Mouse (Mus musculus) neural tube, embryonic 14.5 days (tissue): ENCODE results near the gene AC161166.1. TPM values are rescaled to one million over a fixed set of nuclear protein-coding genes. Genes with fewer than 3 reads are reported as not detected.
A peak's percentile ranks its signal among the peaks of the same experiment; 100 is the strongest.

ENCODE experiments used
- ATAC-seq: fragments of 200-750 bp; cut with Nextera tagmentation; 2 replicates; pipeline ENCODE4 v1.8.0; 2017; ENCODE audit warnings: low read depth, mild to moderate bottlenecking, moderate TSS enrichment, moderate library complexity
- H3K27ac ChIP-seq: fragments of 300-500 bp; sonication (generic); 2 replicates; pipeline ENCODE4 v1.5.1; 2014; ENCODE audit warnings: low read depth, mild to moderate bottlenecking, control low read depth, low read length, moderate library complexity, mixed read lengths
- H3K27me3 ChIP-seq: fragments of 300-500 bp; sonication (generic); 2 replicates; pipeline ENCODE4 v1.6.1; 2014; ENCODE audit warnings: low read length; ENCODE audit not compliant: control insufficient read depth, insufficient read depth
- H3K36me3 ChIP-seq: fragments of 300-500 bp; sonication (generic); 2 replicates; pipeline ENCODE4 v1.6.1; 2014; ENCODE audit warnings: low read length, mixed read lengths; ENCODE audit not compliant: control insufficient read depth, insufficient read depth
- H3K4me1 ChIP-seq: fragments of 300-500 bp; sonication (generic); 2 replicates; pipeline ENCODE4 v1.6.1; 2014; ENCODE audit warnings: low read length; ENCODE audit not compliant: control insufficient read depth, insufficient read depth
- H3K4me2 ChIP-seq: fragments of 300-500 bp; sonication (generic); 2 replicates; pipeline ENCODE4 v1.6.1; 2014; ENCODE audit warnings: mild to moderate bottlenecking, low read depth, low read length, control low read depth
- H3K4me3 ChIP-seq: fragments of 300-500 bp; sonication (generic); 2 replicates; pipeline ENCODE4 v1.5.1; 2014; ENCODE audit warnings: low read depth, low read length, control low read depth, mixed read lengths
- H3K9ac ChIP-seq: fragments of 300-500 bp; sonication (generic); replicated peaks from 2 replicates; pipeline ENCODE4 v1.6.1; 2014; ENCODE audit warnings: low read depth, mild to moderate bottlenecking, control low read depth, low read length, mixed read lengths
- H3K9me3 ChIP-seq: fragments of 300-500 bp; sonication (generic); 2 replicates; pipeline ENCODE4 v1.6.1; 2016; ENCODE audit warnings: low read length; ENCODE audit not compliant: control insufficient read depth
- WGBS: fragments of 180-500 bp; shearing (Covaris S2); extraction: QIAGEN DNeasy Blood & Tissue Kit; methylation state at CpG from one replicate; pipeline ENCODE4 v1.1.7; 2014; 5-methylcytosine and 5-hydroxymethylcytosine counted together
- polyA plus RNA-seq: library from polyadenylated mRNA; unstranded; fragments of >200 nt; fragmentation: Nextera tagmentation; extraction: Ambion mirVana; gene quantifications from 2 replicates; pipeline ENCODE4 v1.2.1, GENCODE M21; 2014

AC161166.1 gene
- polyA plus RNA-seq, 1 experiment from 2014 or later = 2.2 TPM

DNA sequence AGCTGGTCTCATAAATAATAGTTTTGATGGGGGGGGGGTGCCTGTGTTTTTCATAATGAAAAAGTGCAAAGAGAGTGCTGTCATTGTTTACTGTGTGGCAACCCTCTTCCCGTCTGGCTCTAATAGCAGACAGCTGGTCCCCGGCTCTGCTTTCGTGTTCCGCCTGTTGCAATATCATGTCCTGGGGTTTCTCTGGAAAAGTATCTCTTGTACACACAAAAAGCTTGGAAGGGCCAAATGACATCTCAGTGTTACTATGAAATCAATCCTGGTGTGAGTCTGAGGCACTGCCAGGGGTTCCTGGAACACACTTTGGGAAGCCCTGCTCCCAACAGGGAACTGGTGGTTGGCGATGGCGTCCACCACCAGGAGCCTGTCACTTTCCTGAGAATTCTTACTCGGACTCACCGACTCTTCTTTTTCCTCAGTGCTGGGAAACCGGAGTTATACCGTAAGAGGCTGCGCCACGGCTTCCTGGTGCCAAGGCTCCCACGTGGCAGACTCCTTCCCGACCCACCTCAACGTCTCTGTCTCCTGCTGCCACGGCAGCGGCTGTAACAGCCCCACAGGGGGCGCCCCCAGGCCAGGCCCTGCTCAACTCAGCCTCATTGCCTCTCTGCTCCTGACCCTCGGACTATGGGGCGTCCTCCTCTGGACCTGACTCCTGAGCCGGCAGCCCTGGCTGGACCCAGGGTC is 37.3 kb downstream of the AC161166.1 start:
- Histone ChIP-seq H3K36me3 (no peaks in the 10 kb centered on the region), H3K4me3 (no peak overlapping the region), H3K9ac (no peak overlapping the region), H3K27me3 (no peaks in the 10 kb centered on the region), H3K4me1 (0 out of 2 replicates have a peak, but pooled peaks cover 1% of the 10 kb centered on the region), H3K4me2 (no peak overlapping the region), H3K9me3 (no peaks in the 10 kb centered on the region), H3K27ac (no peak overlapping the region)
- ATAC-seq = no peak
- 35% methylated on average over 21 of the region's 21 CpGs for WGBS

DNA sequence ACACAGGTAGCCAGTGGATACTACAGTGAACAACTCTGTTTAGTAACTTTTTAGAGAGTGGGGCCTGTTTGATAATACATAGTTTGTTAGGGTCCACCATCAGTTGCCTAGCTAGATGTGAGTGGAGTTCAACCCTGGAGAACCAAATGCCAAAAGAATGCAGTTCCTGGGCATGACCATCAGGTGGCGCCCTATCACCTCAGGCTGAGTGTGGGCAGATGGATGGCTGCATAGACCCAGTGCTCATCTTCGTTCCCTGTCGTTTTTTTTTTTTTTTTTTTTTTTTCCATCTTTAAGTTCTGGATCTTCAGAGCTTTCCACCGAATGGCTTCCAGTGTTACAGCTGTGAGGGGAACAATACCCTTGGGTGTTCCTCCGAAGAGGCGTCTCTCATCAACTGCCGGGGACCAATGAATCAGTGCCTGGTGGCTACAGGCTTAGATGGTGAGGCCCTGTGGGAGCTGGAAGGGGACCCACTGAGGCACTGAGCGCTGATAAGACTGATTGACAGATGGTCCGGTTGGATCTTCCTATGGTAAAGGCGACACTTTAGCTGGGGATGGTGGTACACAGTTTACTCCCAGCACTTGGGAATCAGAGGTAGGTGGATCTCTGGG is 38.2 kb downstream of the AC161166.1 start:
- ATAC-seq = peak; percentile 42; the same call in 1 of the 2 replicates
- no peaks in the 10 kb centered on the region for H3K27me3 ChIP-seq
- no peaks in the 10 kb centered on the region for H3K9me3 ChIP-seq
- H3K27ac ChIP-seq = no peak overlapping the region
- no peak overlapping the region for H3K4me2 ChIP-seq
- no peaks in the 10 kb centered on the region for H3K4me1 ChIP-seq
- no peak overlapping the region for H3K4me3 ChIP-seq
- no peaks in the 10 kb centered on the region for H3K36me3 ChIP-seq
- no peak overlapping the region for H3K9ac ChIP-seq
- WGBS = 34% methylated on average over 10 of the region's 10 CpGs

DNA sequence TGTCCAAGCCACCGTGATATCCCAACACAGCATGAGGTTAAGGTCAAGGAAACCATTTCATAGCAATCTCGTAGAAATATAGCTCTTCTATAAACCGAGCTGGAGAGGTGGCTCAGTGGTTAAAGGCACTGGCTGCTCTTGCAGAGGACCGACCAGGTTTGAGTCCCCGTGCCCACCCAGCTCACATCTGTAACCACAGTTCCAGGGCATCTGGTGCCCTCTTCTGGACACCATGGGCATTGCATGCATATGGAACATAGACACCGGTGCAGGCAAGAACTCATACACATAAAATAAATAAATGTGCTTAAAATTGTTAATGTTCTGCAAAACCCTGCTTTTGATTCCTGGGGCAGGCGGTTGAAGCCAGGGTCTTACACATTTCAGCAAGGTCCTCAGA is 39.3 kb downstream of the AC161166.1 start:
- 80% methylated on average over 7 of the region's 7 CpGs for WGBS
- Histone ChIP-seq H3K4me3 (no peak overlapping the region), H3K9me3 (no peaks in the 10 kb centered on the region), H3K9ac (no peak overlapping the region), H3K4me1 (no peaks in the 10 kb centered on the region), H3K36me3 (no peaks in the 10 kb centered on the region), H3K27ac (no peak overlapping the region), H3K27me3 (no peaks in the 10 kb centered on the region), H3K4me2 (no peak overlapping the region)
- ATAC-seq = no peak

DNA sequence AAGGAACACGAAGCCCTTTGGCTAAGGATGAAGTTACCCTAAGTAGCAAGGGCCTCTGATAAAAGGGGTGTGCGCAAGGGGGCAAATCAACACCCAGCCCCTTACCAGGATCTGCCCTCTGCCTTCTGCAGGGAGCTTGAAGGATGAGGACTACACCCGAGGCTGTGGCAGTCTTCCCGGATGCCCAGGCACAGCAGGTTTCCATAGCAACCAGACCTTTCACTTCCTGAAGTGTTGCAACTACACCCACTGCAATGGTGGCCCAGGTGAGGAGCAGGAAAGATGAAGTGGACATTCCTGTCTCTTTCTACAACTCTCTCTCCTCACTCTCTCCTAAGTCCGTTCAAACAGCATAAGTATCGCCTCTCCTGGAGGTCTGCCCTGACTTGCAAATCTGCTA is 39.8 kb downstream of the AC161166.1 start:
- no peak overlapping the region for H3K4me2 ChIP-seq
- H3K27ac ChIP-seq = no peak overlapping the region
- 75% methylated on average over 6 of the region's 6 CpGs for WGBS
- H3K9ac ChIP-seq = no peak overlapping the region
- H3K4me3 ChIP-seq = no peak overlapping the region
- ATAC-seq = no peak
- H3K9me3 ChIP-seq = no peaks in the 10 kb centered on the region
- H3K36me3 ChIP-seq = no peaks in the 10 kb centered on the region
- H3K4me1 ChIP-seq = no peaks in the 10 kb centered on the region
- no peaks in the 10 kb centered on the region for H3K27me3 ChIP-seq

DNA sequence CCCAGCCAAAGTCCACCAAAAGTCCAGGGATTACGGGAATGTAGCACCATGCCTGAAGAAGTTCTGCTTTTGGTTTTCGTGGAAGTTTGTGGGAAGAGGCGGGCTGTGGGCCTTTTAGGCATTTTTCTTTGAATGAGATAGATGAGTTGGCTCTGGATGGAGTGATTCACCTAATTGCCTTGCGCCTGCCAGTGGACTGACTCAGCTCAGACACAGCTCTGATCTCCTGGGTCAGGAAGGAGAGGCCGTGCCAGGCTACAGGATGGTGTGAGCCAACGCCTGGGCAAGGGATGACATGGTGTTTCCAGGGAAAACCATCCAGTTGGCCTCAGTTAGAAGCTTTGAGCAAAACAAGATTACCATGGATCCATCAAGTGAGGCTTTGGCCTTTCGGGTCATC is 41.9 kb downstream of the AC161166.1 start:
- Histone ChIP-seq H3K4me1 (no peaks in the 10 kb centered on the region), H3K36me3 (no peaks in the 10 kb centered on the region), H3K4me2 (no peak overlapping the region), H3K9ac (no peak overlapping the region), H3K9me3 (no peaks in the 10 kb centered on the region), H3K4me3 (no peak overlapping the region), H3K27me3 (no peaks in the 10 kb centered on the region), H3K27ac (no peak overlapping the region)
- no peak for ATAC-seq
- 97% methylated on average over 7 of the region's 7 CpGs for WGBS

DNA sequence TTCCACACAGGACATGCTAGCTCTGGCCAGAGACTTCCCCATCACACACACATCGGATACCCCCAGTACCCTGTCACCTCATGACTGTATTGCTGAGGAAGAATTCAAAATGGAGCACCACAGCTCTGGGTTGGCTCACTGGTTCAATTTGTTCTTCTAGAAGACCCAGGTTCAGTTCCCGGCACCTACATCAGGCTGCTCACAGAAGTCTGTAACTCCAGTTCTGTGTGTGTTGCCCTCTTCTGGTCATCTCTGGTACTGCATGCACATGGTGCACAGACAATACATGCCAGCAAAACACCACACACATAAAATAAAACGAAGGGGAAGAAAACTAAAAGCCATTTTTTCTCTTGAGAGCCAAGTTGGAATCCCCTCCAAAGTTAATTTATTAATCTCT is 43.1 kb downstream of the AC161166.1 start:
- Histone ChIP-seq H3K27ac (no peak overlapping the region), H3K36me3 (no peaks in the 10 kb centered on the region), H3K4me2 (no peak overlapping the region), H3K27me3 (no peaks in the 10 kb centered on the region), H3K9me3 (no peaks in the 10 kb centered on the region), H3K9ac (no peak overlapping the region), H3K4me1 (no peaks in the 10 kb centered on the region), H3K4me3 (no peak overlapping the region)
- 93% methylated on average over 3 of the region's 3 CpGs for WGBS
- no peak for ATAC-seq

DNA sequence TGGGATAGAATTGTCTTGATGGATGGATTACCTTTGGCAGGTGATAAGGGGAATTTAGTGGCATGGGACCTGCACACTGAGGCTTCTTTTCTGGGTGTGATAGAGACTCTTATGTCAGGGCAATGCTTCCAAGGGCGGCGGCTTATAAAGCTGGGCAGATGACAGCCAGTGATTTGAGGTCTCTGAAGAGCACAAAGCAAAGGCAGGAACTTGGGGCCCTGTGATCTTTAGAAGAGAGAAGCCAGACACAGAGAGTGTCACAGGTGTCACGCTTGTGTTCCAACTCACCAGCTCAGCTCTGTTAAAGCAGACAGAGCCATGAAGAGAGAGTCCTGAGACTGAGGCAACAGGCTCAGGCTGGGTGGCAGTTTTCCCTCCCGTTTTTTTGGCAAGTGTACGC is 44.4 kb downstream of the AC161166.1 start:
- H3K4me2 ChIP-seq = no peak overlapping the region
- no peaks in the 10 kb centered on the region for H3K9me3 ChIP-seq
- H3K4me1 ChIP-seq = no peaks in the 10 kb centered on the region
- no peak overlapping the region for H3K4me3 ChIP-seq
- H3K9ac ChIP-seq = no peak overlapping the region
- no peak overlapping the region for H3K27ac ChIP-seq
- WGBS = 80% methylated on average over 5 of the region's 5 CpGs
- H3K36me3 ChIP-seq = no peaks in the 10 kb centered on the region
- no peak for ATAC-seq
- H3K27me3 ChIP-seq = no peaks in the 10 kb centered on the region

DNA sequence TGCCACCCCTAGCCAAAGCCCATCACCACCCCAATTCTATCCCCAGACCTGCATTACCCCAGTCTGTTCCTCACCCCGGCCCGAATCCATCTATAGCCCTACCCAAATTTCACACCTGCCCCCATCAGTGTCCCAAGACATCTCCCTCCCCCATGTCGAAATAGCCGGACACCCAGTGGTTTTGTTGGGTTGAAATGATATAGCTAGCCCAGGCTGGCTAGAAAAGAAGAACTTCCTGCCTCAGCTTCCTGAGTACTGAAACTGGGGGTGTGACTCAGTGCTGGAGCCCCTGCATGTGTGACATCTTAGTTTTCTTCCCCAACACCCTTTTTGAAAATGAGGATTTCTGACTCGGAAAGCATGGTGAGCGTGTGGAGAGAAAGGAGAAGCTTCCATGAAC is 45.4 kb downstream of the AC161166.1 start:
- H3K36me3 ChIP-seq = no peaks in the 10 kb centered on the region
- no peak overlapping the region for H3K4me3 ChIP-seq
- no peaks in the 10 kb centered on the region for H3K9me3 ChIP-seq
- H3K4me1 ChIP-seq = no peaks in the 10 kb centered on the region
- H3K9ac ChIP-seq = no peak overlapping the region
- no peaks in the 10 kb centered on the region for H3K27me3 ChIP-seq
- no peak for ATAC-seq
- 93% methylated on average over 6 of the region's 6 CpGs for WGBS
- H3K4me2 ChIP-seq = no peak overlapping the region
- H3K27ac ChIP-seq = no peak overlapping the region

DNA sequence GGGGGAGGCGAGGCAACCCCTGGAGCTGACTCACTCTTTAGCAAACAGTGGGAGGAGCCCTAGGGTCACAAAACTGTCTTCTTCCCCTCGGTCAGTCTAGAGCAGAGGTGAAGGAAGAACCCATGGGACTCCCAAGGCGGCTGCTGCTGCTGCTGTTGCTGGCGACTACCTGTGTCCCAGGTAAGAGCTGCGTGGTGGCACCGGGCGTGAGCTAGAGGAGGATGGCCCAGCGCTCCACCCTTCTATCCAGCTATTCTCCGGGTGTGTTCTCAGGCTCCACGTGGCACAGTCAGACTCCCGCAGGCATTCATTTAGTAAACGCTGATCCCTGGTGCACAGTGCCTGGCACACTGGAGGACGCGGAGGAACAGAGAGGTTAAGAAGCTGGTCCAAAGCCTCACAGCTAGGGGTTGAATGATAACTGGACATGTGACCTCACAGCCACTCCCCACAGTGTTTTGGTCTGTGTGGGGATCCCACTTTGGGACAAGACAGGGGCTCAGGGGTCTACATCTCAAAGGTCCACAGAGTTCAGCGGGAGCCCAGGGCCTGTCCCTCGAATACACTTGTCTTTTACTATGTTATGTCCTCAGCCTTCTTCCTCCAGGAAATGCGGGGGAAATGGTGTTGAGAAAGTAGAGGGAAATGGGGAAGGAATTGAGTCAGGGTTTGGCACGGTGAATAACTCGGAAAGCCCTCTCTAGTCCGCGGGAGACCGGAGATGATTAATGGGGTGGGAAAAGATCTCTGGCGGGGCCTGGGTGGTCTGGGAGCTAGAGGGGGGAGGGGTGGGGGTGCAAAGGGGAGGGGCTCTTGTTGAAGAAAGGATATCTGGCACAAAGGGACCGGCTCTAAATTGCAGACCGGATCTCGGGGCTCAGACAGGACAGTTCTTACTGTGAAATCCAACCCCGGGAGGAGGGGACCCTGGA is 49.6 kb downstream of the AC161166.1 start, which contains the start of gene Plaur:
Gene Plaur (plus strand): TSS at position 97 of the 932 bp plus-strand sequence.
- Histone ChIP-seq H3K9me3 (no peaks in the 10 kb centered on the region), H3K4me2 (peak within 1 kb of the TSS; percentile 18; the same call in 1 of the 2 replicates), H3K4me3 (no peak within 1 kb of the TSS), H3K4me1 (no peaks in the 10 kb centered on the region), H3K36me3 (no peaks in the 10 kb centered on the region), H3K27ac (no peak within 1 kb of the TSS), H3K27me3 (no peaks in the 10 kb centered on the region), H3K9ac (no peak within 1 kb of the TSS)
- 6% methylated on average over 27 of the region's 27 CpGs for whole genome bisulfite sequencing
- ATAC-seq = peak; percentile 61; the same call in 1 of the 2 replicates
